Mouse (Mus musculus): ENCODE measurements around the gene Mesp1. TPM values are rescaled to one million over a fixed set of nuclear protein-coding genes. Genes with fewer than 3 reads are reported as not detected.

The Mesp1 gene
- polyA plus RNA-seq, 1 experiment from 2014 or later: not detected

DNA sequence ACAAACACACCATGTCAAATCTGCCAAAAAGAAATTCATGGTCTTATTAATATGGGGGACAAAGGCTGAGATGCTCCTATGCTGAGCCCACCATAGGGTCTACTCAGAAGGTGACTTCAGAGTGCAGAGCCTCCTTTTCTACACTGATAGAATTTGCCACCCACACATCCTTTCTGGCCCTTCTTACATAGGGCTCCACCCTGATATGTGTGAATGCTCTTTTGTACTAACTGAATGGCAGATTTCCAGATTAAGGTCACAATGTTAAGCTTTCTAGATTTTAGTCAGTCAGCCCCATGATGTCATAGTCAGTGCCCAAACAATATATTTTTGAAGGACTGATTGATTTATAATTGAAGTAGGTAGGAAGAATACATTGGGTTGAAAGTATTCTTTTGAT is 33.8 kb downstream of the Mesp1 start:
- Histone ChIP-seq H3K4me1 (ENCODE audit: control insufficient read depth, insufficient read depth, low read length) (no peaks in the 10 kb centered on the region), H3K27me3 (ENCODE audit: control insufficient read depth, insufficient read depth, low read length) (no peaks in the 10 kb centered on the region), H3K36me3 (ENCODE audit: control insufficient read depth, insufficient read depth, low read length) (no peaks in the 10 kb centered on the region), H3K4me2 (no peak overlapping the region), H3K27ac (ENCODE audit: low read depth, low read length) (no peak overlapping the region), H3K4me3 (ENCODE audit: low read depth, low read length) (no peak overlapping the region), H3K9ac (ENCODE audit: low read depth, low read length) (no peak overlapping the region), H3K9me3 (replicated peaks; ENCODE audit: control insufficient read depth, low read length) (no peaks in the 10 kb centered on the region)
- no peak for ATAC-seq (replicated peaks; ENCODE audit: insufficient number of reproducible peaks, low FRiP score, low TSS enrichment)

DNA sequence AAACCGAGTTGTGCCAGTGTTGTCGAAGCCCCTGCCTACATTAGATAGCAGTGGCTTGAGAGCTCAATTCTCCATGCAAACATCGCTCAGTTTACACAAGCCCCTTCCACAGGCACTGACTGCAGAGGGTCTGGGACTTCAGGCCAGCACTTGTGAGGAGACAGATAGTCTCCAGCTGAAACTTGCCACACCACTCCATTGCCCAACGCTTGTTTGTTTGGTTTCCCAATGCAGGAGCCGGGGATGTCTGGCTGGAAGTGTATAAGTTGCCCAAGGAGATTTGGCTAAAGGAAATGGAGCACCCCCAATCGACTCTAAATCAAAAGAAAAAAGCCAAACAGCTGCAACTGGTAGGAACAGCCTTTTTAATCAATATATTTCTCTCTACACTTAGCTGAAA is 35.4 kb downstream of the Mesp1 start:
- Histone ChIP-seq H3K36me3 (ENCODE audit: control insufficient read depth, insufficient read depth, low read length) (no peaks in the 10 kb centered on the region), H3K4me1 (ENCODE audit: control insufficient read depth, insufficient read depth, low read length) (no peaks in the 10 kb centered on the region), H3K9ac (ENCODE audit: low read depth, low read length) (no peak overlapping the region), H3K27ac (ENCODE audit: low read depth, low read length) (no peak overlapping the region), H3K27me3 (ENCODE audit: control insufficient read depth, insufficient read depth, low read length) (no peaks in the 10 kb centered on the region), H3K4me3 (ENCODE audit: low read depth, low read length) (no peak overlapping the region), H3K9me3 (replicated peaks; ENCODE audit: control insufficient read depth, low read length) (no peaks in the 10 kb centered on the region), H3K4me2 (no peak overlapping the region)
- 57% methylated on average over 6 of the region's 6 CpGs for WGBS (ENCODE audit: insufficient replicate concordance)
- no peak for ATAC-seq (replicated peaks; ENCODE audit: insufficient number of reproducible peaks, low FRiP score, low TSS enrichment)

DNA sequence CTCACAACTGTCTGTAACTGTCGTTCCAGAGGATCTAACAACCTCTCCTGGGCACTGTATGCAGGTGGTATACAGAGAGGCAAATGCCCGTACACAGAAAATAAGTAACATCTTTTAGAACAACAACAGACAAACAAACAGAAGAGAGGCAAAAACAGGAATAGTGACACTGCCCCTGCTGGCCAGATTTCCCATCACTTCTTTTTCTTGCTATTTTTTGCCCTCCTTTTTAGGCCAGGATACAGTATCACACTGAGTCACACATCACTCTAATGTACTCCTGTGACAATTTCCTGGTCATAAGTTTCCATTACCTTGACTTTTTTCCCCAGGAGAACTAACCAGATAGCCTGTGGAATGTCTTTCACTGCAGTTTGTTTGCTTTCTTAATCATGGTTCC is 37.3 kb downstream of the Mesp1 start:
- Histone ChIP-seq H3K4me2 (no peak overlapping the region), H3K4me1 (ENCODE audit: control insufficient read depth, insufficient read depth, low read length) (no peaks in the 10 kb centered on the region), H3K27ac (ENCODE audit: low read depth, low read length) (no peak overlapping the region), H3K36me3 (ENCODE audit: control insufficient read depth, insufficient read depth, low read length) (no peaks in the 10 kb centered on the region), H3K27me3 (ENCODE audit: control insufficient read depth, insufficient read depth, low read length) (no peaks in the 10 kb centered on the region), H3K9ac (ENCODE audit: low read depth, low read length) (no peak overlapping the region), H3K4me3 (ENCODE audit: low read depth, low read length) (no peak overlapping the region), H3K9me3 (replicated peaks; ENCODE audit: control insufficient read depth, low read length) (no peaks in the 10 kb centered on the region)
- WGBS (ENCODE audit: insufficient replicate concordance): 38% methylated on average over 2 of the region's 2 CpGs
- ATAC-seq (replicated peaks; ENCODE audit: insufficient number of reproducible peaks, low FRiP score, low TSS enrichment): no peak

DNA sequence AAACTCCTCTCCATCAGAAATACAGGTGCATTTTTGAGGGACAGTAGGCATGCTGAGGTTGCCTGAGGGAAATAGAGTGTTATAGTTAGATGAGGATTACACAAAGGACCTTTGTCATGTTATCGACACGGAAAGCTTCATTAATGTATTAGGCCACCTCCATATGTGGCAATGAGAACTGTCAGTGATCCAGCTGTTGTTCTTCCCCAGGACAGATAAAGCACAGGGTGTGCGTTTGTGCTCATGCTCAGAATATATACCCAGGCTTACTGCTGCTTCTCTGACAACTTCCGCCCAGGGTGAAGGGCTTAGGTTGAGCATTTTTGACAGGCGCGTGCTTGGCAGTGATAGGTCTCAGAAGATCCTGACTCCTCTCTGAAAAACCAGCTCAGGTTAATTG is 44.1 kb downstream of the Mesp1 start:
- Histone ChIP-seq H3K27me3 (ENCODE audit: control insufficient read depth, insufficient read depth, low read length) (no peaks in the 10 kb centered on the region), H3K4me3 (ENCODE audit: low read depth, low read length) (no peak overlapping the region), H3K9ac (ENCODE audit: low read depth, low read length) (no peak overlapping the region), H3K4me2 (no peak overlapping the region), H3K4me1 (ENCODE audit: control insufficient read depth, insufficient read depth, low read length) (no peaks in the 10 kb centered on the region), H3K36me3 (ENCODE audit: control insufficient read depth, insufficient read depth, low read length) (no peaks in the 10 kb centered on the region), H3K9me3 (replicated peaks; ENCODE audit: control insufficient read depth, low read length) (no peaks in the 10 kb centered on the region), H3K27ac (ENCODE audit: low read depth, low read length) (no peak overlapping the region)
- no peak for ATAC-seq (replicated peaks; ENCODE audit: insufficient number of reproducible peaks, low FRiP score, low TSS enrichment)
- 80% methylated on average over 6 of the region's 6 CpGs for whole genome bisulfite sequencing (ENCODE audit: insufficient replicate concordance)

DNA sequence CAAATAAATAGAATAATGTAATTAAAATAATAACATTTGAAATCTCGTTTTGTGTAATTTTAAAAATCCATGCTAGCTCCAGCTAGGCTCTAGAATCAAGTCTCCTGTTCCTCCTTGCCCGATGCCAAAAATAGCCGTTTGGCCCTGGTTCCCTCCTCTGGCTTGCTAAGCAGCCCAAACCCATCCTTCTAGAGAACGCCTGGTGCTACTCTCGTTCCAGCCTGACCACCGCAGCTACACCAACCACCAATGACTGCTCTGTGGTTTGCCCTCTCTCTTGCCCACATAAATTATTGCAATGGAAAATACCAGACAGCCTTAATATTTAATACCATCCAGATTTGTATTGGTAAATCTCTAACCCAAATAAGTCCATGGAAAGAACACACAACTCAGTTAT is 45.9 kb downstream of the Mesp1 start:
- Histone ChIP-seq H3K4me2 (no peak overlapping the region), H3K36me3 (ENCODE audit: control insufficient read depth, insufficient read depth, low read length) (no peaks in the 10 kb centered on the region), H3K9ac (ENCODE audit: low read depth, low read length) (no peak overlapping the region), H3K4me3 (ENCODE audit: low read depth, low read length) (no peak overlapping the region), H3K27ac (ENCODE audit: low read depth, low read length) (no peak overlapping the region), H3K27me3 (ENCODE audit: control insufficient read depth, insufficient read depth, low read length) (no peaks in the 10 kb centered on the region), H3K9me3 (replicated peaks; ENCODE audit: control insufficient read depth, low read length) (no peaks in the 10 kb centered on the region), H3K4me1 (ENCODE audit: control insufficient read depth, insufficient read depth, low read length) (0 out of 2 replicates have a peak, but pooled peaks cover 2% of the 10 kb centered on the region)
- no peak for ATAC-seq (replicated peaks; ENCODE audit: insufficient number of reproducible peaks, low FRiP score, low TSS enrichment)
- 61% methylated on average over 6 of the region's 6 CpGs for WGBS (ENCODE audit: insufficient replicate concordance)

DNA sequence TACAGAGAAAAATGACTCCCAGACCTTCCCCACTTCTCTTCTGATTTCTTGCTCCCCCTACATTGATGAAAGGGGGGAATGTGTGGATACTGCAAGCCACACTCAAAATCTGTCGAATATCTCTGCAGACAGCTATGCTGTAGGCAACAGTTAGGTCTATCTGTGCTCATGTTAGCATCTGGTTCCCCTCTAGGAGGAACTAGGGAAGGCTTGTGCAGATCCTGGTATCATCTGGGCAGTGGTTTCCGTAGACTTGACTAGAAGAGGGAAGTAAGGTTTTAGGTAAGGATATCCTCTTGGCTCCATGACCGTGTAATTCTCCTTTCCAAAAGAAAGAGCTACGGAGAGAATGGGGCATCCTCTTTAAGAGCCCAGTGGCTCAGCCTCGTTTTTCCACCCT is 49.0 kb downstream of the Mesp1 start:
- 74% methylated on average over 5 of the region's 5 CpGs for WGBS (ENCODE audit: insufficient replicate concordance)
- ATAC-seq (replicated peaks; ENCODE audit: insufficient number of reproducible peaks, low FRiP score, low TSS enrichment): no peak
- Histone ChIP-seq H3K9ac (ENCODE audit: low read depth, low read length) (no peak overlapping the region), H3K4me1 (ENCODE audit: control insufficient read depth, insufficient read depth, low read length) (0 out of 2 replicates have a peak, but pooled peaks cover 2% of the 10 kb centered on the region), H3K27me3 (ENCODE audit: control insufficient read depth, insufficient read depth, low read length) (no peaks in the 10 kb centered on the region), H3K4me3 (ENCODE audit: low read depth, low read length) (no peak overlapping the region), H3K9me3 (replicated peaks; ENCODE audit: control insufficient read depth, low read length) (no peaks in the 10 kb centered on the region), H3K27ac (ENCODE audit: low read depth, low read length) (no peak overlapping the region), H3K36me3 (ENCODE audit: control insufficient read depth, insufficient read depth, low read length) (no peaks in the 10 kb centered on the region), H3K4me2 (no peak overlapping the region)

DNA sequence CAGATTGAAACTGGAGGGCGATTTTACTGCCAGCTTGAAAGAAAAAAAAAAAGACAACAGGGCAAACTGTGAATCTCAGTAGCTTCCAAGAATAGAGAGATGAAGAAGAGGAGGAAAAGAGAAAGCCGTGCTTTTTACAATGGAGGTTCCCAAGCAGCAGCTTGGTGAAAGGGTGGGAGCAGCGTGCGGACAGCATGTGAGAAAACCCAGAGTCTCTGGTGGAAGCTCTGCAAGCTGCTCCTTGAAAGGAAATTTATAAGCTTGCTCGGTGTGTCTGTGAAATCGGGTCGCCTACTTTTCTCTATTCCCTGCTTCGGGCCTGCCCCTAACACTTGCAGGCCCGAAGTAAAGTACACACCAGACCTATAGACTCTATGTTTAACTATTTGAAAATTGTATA is 49.5 kb downstream of the Mesp1 start:
- Histone ChIP-seq H3K36me3 (ENCODE audit: control insufficient read depth, insufficient read depth, low read length) (no peaks in the 10 kb centered on the region), H3K4me2 (no peak overlapping the region), H3K27ac (ENCODE audit: low read depth, low read length) (no peak overlapping the region), H3K4me3 (ENCODE audit: low read depth, low read length) (no peak overlapping the region), H3K27me3 (ENCODE audit: control insufficient read depth, insufficient read depth, low read length) (no peaks in the 10 kb centered on the region), H3K9ac (ENCODE audit: low read depth, low read length) (no peak overlapping the region), H3K4me1 (ENCODE audit: control insufficient read depth, insufficient read depth, low read length) (0 out of 2 replicates have a peak, but pooled peaks cover 2% of the 10 kb centered on the region), H3K9me3 (replicated peaks; ENCODE audit: control insufficient read depth, low read length) (no peaks in the 10 kb centered on the region)
- ATAC-seq (replicated peaks; ENCODE audit: insufficient number of reproducible peaks, low FRiP score, low TSS enrichment): no peak
- 81% methylated on average over 9 of the region's 9 CpGs for WGBS (ENCODE audit: insufficient replicate concordance)

DNA sequence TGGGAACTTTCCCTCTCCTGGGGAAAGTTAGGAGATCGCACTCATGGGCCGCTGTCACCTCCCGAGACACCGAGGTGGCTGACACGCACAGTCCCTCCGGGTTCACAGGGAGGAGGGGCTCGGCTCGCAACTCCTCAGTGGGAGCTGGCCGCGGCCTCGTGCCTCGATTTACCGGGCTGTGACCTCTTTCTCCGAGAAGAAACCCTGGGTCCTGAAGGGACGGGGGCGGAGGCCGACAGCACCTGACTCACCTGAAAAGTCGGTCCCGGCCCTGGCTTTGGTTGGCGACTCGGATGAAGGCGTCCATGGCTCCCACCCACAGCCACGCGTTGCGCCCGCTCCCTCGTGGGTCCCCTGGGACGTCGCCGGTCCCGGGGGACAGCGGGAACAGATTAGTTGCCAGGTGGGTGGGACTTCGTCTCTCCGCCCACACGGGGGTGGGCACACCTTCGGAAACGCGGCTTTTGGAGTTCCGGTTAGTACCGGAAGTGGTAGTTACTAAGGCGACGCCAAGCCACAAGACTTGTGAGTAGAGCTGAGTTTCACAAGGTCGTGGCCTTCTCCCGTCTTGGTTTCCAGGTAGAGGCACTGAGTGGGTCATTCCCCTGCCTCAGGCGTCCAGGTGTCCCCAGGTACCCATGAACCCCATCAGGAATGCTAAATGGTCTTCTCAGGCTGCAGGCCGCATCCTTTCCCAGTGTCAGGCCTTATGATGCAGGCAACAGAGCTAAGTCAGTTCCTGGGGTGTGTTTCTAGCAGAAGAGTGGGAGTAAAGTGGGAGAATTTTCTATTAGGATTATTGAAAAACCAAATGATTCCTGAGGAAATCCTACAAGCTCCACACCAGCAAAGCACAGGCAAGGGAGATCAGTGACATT is 50.7 kb downstream of the Mesp1 start, which contains the start of the genes Pex11a and Wdr93:
Gene Pex11a (minus strand): TSS at position 473 of the 878 bp plus-strand sequence.
Gene Wdr93 (plus strand): TSS at position 505 of the 878 bp plus-strand sequence.
- no peaks in the 10 kb centered on the region for H3K27me3 ChIP-seq (ENCODE audit: control insufficient read depth, insufficient read depth, low read length)
- H3K9ac ChIP-seq (ENCODE audit: low read depth, low read length): peak within 1 kb of the TSS; percentile 78
- H3K27ac ChIP-seq (ENCODE audit: low read depth, low read length): no peak within 1 kb of the TSS
- ATAC-seq (replicated peaks; ENCODE audit: insufficient number of reproducible peaks, low FRiP score, low TSS enrichment): peak; percentile 65; the same call in 1 of the 2 replicates
- WGBS (ENCODE audit: insufficient replicate concordance): 3% methylated on average over 46 of the region's 46 CpGs
- H3K4me1 ChIP-seq (ENCODE audit: control insufficient read depth, insufficient read depth, low read length): 0 out of 2 replicates have a peak, but pooled peaks cover 2% of the 10 kb centered on the region
- H3K4me3 ChIP-seq (ENCODE audit: low read depth, low read length): peak within 1 kb of the TSS; percentile 82
- no peaks in the 10 kb centered on the region for H3K9me3 ChIP-seq (replicated peaks; ENCODE audit: control insufficient read depth, low read length)
- H3K4me2 ChIP-seq: peak within 1 kb of the TSS; percentile 99
- no peaks in the 10 kb centered on the region for H3K36me3 ChIP-seq (ENCODE audit: control insufficient read depth, insufficient read depth, low read length)

DNA sequence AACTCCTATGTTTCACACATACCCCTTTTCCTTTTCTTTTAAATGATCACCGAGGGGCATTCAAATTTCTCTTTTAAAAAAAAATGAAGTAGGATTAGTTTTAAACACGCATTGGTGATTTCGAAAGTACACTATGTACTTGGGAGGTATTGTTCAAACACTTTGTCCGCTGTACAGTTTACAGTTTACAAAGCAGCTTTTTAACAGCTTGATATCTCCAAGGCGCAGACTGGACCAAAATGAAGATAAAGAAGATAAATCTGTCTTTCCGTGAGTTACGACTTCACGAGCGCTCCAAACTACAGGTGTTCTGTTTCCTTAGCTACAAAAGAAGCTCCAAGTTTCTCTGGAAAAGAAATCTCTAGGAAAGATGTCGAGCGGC is 51.3 kb downstream of the Mesp1 start:
- Histone ChIP-seq H3K9ac (ENCODE audit: low read depth, low read length) (peak overlapping the region; percentile 78), H3K4me3 (ENCODE audit: low read depth, low read length) (peak overlapping the region; percentile 82), H3K4me2 (peak overlapping the region; percentile 99), H3K4me1 (ENCODE audit: control insufficient read depth, insufficient read depth, low read length) (0 out of 2 replicates have a peak, but pooled peaks cover 2% of the 10 kb centered on the region), H3K9me3 (replicated peaks; ENCODE audit: control insufficient read depth, low read length) (no peaks in the 10 kb centered on the region), H3K36me3 (ENCODE audit: control insufficient read depth, insufficient read depth, low read length) (no peaks in the 10 kb centered on the region), H3K27me3 (ENCODE audit: control insufficient read depth, insufficient read depth, low read length) (no peaks in the 10 kb centered on the region), H3K27ac (ENCODE audit: low read depth, low read length) (no peak overlapping the region)
- ATAC-seq (replicated peaks; ENCODE audit: insufficient number of reproducible peaks, low FRiP score, low TSS enrichment): no peak
- WGBS (ENCODE audit: insufficient replicate concordance): 22% methylated on average over 11 of the region's 11 CpGs

Data from heart, embryonic 11.5 days (tissue).